Mouse (Mus musculus): ENCODE results near the gene Slc16a13.

GRCm38 (mm10) chr11:70228828-70229227 lies 8.0 kb upstream of the Slc16a13 start:
- TF ChIP-seq POLR2A (IDR thresholded peaks at IDR 0.05; ENCODE audit: extremely low read depth, insufficient read depth, low read length), result 0 out of 2 replicates have a peak, but pooled peaks have one; percentile 37
- TF ChIP-seq CTCF (IDR thresholded peaks at IDR 0.05; ENCODE audit: low read depth, low read length), result no peak
